Mouse (Mus musculus): ENCODE data around the gene Olfr411. TPM values are rescaled to one million over a fixed set of nuclear protein-coding genes. Genes with fewer than 3 reads are reported as not detected.

The Olfr411 gene
- polyA plus RNA-seq (2015; fragmentation: Nextera tagmentation; extraction: Ambion mirVana): not detected in 2 replicates

GRCm38 (mm10) chr11:74352550-74352949 lies at the start of gene Olfr411:
Olfr411 (minus strand) TSS chr11:74352650.
- Histone ChIP-seq H3K9me3 (replicated peaks) (no peaks in the 10 kb centered on the region), H3K4me3 (replicated peaks) (no peak within 1 kb of the TSS), H3K36me3 (replicated peaks) (no peaks in the 10 kb centered on the region), H3K27ac (replicated peaks) (no peak within 1 kb of the TSS), H3K27me3 (no peaks in the 10 kb centered on the region), H3K9ac (no peak within 1 kb of the TSS), H3K4me2 (no peak within 1 kb of the TSS), H3K4me1 (replicated peaks) (no peaks in the 10 kb centered on the region)
- no peak for ATAC-seq (ENCODE audit: insufficient read depth)
- WGBS (ENCODE audit: insufficient replicate concordance): 49% methylated on average over 3 of the region's 3 CpGs

GRCm38 (mm10) chr11:74402126-74402525 lies 49.7 kb upstream of the Olfr411 start:
- Histone ChIP-seq H3K9me3 (replicated peaks) (no peaks in the 10 kb centered on the region), H3K9ac (no peak overlapping the region), H3K4me3 (replicated peaks) (no peak overlapping the region), H3K4me2 (no peak overlapping the region), H3K36me3 (replicated peaks) (no peaks in the 10 kb centered on the region), H3K27ac (replicated peaks) (no peak overlapping the region), H3K27me3 (no peaks in the 10 kb centered on the region), H3K4me1 (replicated peaks) (no peaks in the 10 kb centered on the region)
- no peak for ATAC-seq (ENCODE audit: insufficient read depth)
- WGBS (ENCODE audit: insufficient replicate concordance): 26% methylated on average over 2 of the region's 2 CpGs

- no peak overlapping the region for H3K27ac ChIP-seq (replicated peaks)
- 72% methylated on average over 18 of the region's 18 CpGs for WGBS (ENCODE audit: insufficient replicate concordance)
- no peak for ATAC-seq (ENCODE audit: insufficient read depth)
Observed at GRCm38 (mm10) chr11:74395583-74395982, 43.1 kb upstream of the Olfr411 start.

GRCm38 (mm10) chr11:74393489-74393888 lies 41.0 kb upstream of the Olfr411 start:
- H3K27me3 ChIP-seq: no peaks in the 10 kb centered on the region
- peak; percentile 78 for ATAC-seq (ENCODE audit: insufficient read depth)
- no peaks in the 10 kb centered on the region for H3K9me3 ChIP-seq (replicated peaks)
- no peaks in the 10 kb centered on the region for H3K36me3 ChIP-seq (replicated peaks)
- 64% methylated on average over 5 of the region's 5 CpGs for WGBS (ENCODE audit: insufficient replicate concordance)
- H3K27ac ChIP-seq (replicated peaks): no peak overlapping the region
- H3K9ac ChIP-seq: no peak overlapping the region
- H3K4me1 ChIP-seq (replicated peaks): no peaks in the 10 kb centered on the region
- no peak overlapping the region for H3K4me2 ChIP-seq
- no peak overlapping the region for H3K4me3 ChIP-seq (replicated peaks)

More at GRCm38 (mm10) chr11:74395583-74395982, 43.1 kb upstream of the Olfr411 start:
- H3K27me3 ChIP-seq: no peaks in the 10 kb centered on the region
- no peak overlapping the region for H3K4me3 ChIP-seq (replicated peaks)
- H3K36me3 ChIP-seq (replicated peaks): no peaks in the 10 kb centered on the region
- no peaks in the 10 kb centered on the region for H3K4me1 ChIP-seq (replicated peaks)
- no peak overlapping the region for H3K9ac ChIP-seq
- no peaks in the 10 kb centered on the region for H3K9me3 ChIP-seq (replicated peaks)
- H3K4me2 ChIP-seq: no peak overlapping the region

- Histone ChIP-seq H3K4me3 (replicated peaks) (no peak overlapping the region), H3K27me3 (no peaks in the 10 kb centered on the region), H3K36me3 (replicated peaks) (no peaks in the 10 kb centered on the region), H3K27ac (replicated peaks) (no peak overlapping the region), H3K9me3 (replicated peaks) (no peaks in the 10 kb centered on the region), H3K4me2 (no peak overlapping the region), H3K9ac (no peak overlapping the region), H3K4me1 (replicated peaks) (no peaks in the 10 kb centered on the region)
- 69% methylated on average over 6 of the region's 6 CpGs for WGBS (ENCODE audit: insufficient replicate concordance)
- ATAC-seq (ENCODE audit: insufficient read depth): no peak
Observed at GRCm38 (mm10) chr11:74392903-74393302, 40.5 kb upstream of the Olfr411 start.

- no peaks in the 10 kb centered on the region for H3K4me1 ChIP-seq (replicated peaks)
- no peak overlapping the region for H3K4me2 ChIP-seq
- no peaks in the 10 kb centered on the region for H3K27me3 ChIP-seq
- no peak overlapping the region for H3K9ac ChIP-seq
- H3K4me3 ChIP-seq (replicated peaks): no peak overlapping the region
- no peak for ATAC-seq (ENCODE audit: insufficient read depth)
- no peaks in the 10 kb centered on the region for H3K9me3 ChIP-seq (replicated peaks)
- H3K36me3 ChIP-seq (replicated peaks): no peaks in the 10 kb centered on the region
- WGBS (ENCODE audit: insufficient replicate concordance): 59% methylated on average over 11 of the region's 11 CpGs
- H3K27ac ChIP-seq (replicated peaks): no peak overlapping the region
Observed at GRCm38 (mm10) chr11:74391899-74392298, 39.4 kb upstream of the Olfr411 start.

GRCm38 (mm10) chr11:74387203-74387602 lies 34.8 kb upstream of the Olfr411 start:
- no peak overlapping the region for H3K9ac ChIP-seq
- ATAC-seq (ENCODE audit: insufficient read depth): no peak
- H3K4me1 ChIP-seq (replicated peaks): no peaks in the 10 kb centered on the region
- 59% methylated on average over 5 of the region's 5 CpGs for WGBS (ENCODE audit: insufficient replicate concordance)
- H3K4me2 ChIP-seq: no peak overlapping the region
- H3K4me3 ChIP-seq (replicated peaks): no peak overlapping the region
- H3K36me3 ChIP-seq (replicated peaks): no peaks in the 10 kb centered on the region
- H3K27ac ChIP-seq (replicated peaks): no peak overlapping the region
- H3K27me3 ChIP-seq: no peaks in the 10 kb centered on the region
- H3K9me3 ChIP-seq (replicated peaks): no peaks in the 10 kb centered on the region

GRCm38 (mm10) chr11:74385674-74386073 lies 33.2 kb upstream of the Olfr411 start:
- H3K9me3 ChIP-seq (replicated peaks): no peaks in the 10 kb centered on the region
- no peak overlapping the region for H3K9ac ChIP-seq
- no peak overlapping the region for H3K27ac ChIP-seq (replicated peaks)
- H3K4me3 ChIP-seq (replicated peaks): no peak overlapping the region
- no peaks in the 10 kb centered on the region for H3K36me3 ChIP-seq (replicated peaks)
- no peaks in the 10 kb centered on the region for H3K4me1 ChIP-seq (replicated peaks)
- no peaks in the 10 kb centered on the region for H3K27me3 ChIP-seq
- no peak for ATAC-seq (ENCODE audit: insufficient read depth)
- WGBS (ENCODE audit: insufficient replicate concordance): 71% methylated on average over 9 of the region's 9 CpGs
- H3K4me2 ChIP-seq: no peak overlapping the region

GRCm38 (mm10) chr11:74379166-74379873 lies 26.9 kb upstream of the Olfr411 start:
- Histone ChIP-seq H3K9ac (no peak overlapping the region), H3K36me3 (replicated peaks) (no peaks in the 10 kb centered on the region), H3K9me3 (replicated peaks) (no peaks in the 10 kb centered on the region), H3K4me1 (replicated peaks) (no peaks in the 10 kb centered on the region), H3K4me3 (replicated peaks) (no peak overlapping the region), H3K27ac (replicated peaks) (no peak overlapping the region), H3K27me3 (no peaks in the 10 kb centered on the region), H3K4me2 (no peak overlapping the region)
- ATAC-seq (ENCODE audit: insufficient read depth): no peak
- WGBS (ENCODE audit: insufficient replicate concordance): 41% methylated on average over 4 of the region's 4 CpGs

GRCm38 (mm10) chr11:74376847-74377246 lies 24.4 kb upstream of the Olfr411 start:
- H3K27me3 ChIP-seq: no peaks in the 10 kb centered on the region
- WGBS (ENCODE audit: insufficient replicate concordance): 63% methylated on average over 3 of the region's 3 CpGs
- H3K36me3 ChIP-seq (replicated peaks): no peaks in the 10 kb centered on the region
- H3K4me2 ChIP-seq: no peak overlapping the region
- H3K27ac ChIP-seq (replicated peaks): no peak overlapping the region
- no peaks in the 10 kb centered on the region for H3K4me1 ChIP-seq (replicated peaks)
- H3K4me3 ChIP-seq (replicated peaks): no peak overlapping the region
- ATAC-seq (ENCODE audit: insufficient read depth): no peak
- no peaks in the 10 kb centered on the region for H3K9me3 ChIP-seq (replicated peaks)
- H3K9ac ChIP-seq: no peak overlapping the region

- no peak overlapping the region for H3K4me2 ChIP-seq
- no peaks in the 10 kb centered on the region for H3K9me3 ChIP-seq (replicated peaks)
- no peak overlapping the region for H3K4me3 ChIP-seq (replicated peaks)
- peaks cover 4% of the 10 kb centered on the region; the same call in 1 of the 2 replicates for H3K27me3 ChIP-seq
- no peaks in the 10 kb centered on the region for H3K36me3 ChIP-seq (replicated peaks)
- no peak for ATAC-seq (ENCODE audit: insufficient read depth)
- H3K9ac ChIP-seq: no peak overlapping the region
- no peak overlapping the region for H3K27ac ChIP-seq (replicated peaks)
- H3K4me1 ChIP-seq (replicated peaks): no peaks in the 10 kb centered on the region
- 11% methylated on average over 22 of the region's 22 CpGs for WGBS (ENCODE audit: insufficient replicate concordance)
Observed at GRCm38 (mm10) chr11:74371393-74372100, 19.1 kb upstream of the Olfr411 start.

Measured in liver, embryonic 15.5 days (tissue).